Mouse (Mus musculus) urinary bladder, adult 2 months (tissue): ENCODE data around the gene Med15. TPM values are rescaled to one million over a fixed set of nuclear protein-coding genes. Genes with fewer than 3 reads are reported as not detected.
A peak's percentile ranks its signal among the peaks of the same experiment; 100 is the strongest.

Source experiments
- DNase-seq: peaks from one replicate; pipeline ENCODE4 v3.0.0; 2022; ENCODE audit warnings: low spot score
- polyA plus RNA-seq: library from polyadenylated mRNA; depleted of rRNA; stranded (reverse); fragments of >200 nt; gene quantifications from 2 replicates; pipeline ENCODE4 v1.2.3, GENCODE M21; 2012

The Med15 gene
- polyA plus RNA-seq, 1 experiment = 36.5 TPM

DNA sequence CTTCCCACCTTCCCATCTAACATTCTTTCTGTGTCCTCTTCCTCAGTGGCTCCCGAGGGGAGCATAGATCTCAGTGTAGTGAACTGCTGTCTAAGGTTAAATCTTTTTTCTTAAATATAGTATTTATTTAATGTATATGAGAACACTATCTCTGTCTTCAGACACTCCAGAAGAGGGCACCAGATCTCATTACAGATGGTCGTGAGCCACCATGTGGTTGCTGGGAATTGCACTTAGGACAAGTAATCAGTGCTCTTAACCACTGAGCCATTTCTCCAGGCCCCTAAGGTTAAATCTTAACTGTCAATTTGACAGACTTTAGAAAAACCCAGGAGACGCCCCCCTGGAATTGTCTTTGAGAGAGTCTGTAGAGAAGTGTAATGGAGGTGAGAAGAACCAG is 670 bp downstream of the Med15 start:
- DNase-seq = no peak

GRCm38 (mm10) chr16:17729974-17730373 is 2.7 kb downstream of the Med15 start:
- DNase-seq = no peak

DNA sequence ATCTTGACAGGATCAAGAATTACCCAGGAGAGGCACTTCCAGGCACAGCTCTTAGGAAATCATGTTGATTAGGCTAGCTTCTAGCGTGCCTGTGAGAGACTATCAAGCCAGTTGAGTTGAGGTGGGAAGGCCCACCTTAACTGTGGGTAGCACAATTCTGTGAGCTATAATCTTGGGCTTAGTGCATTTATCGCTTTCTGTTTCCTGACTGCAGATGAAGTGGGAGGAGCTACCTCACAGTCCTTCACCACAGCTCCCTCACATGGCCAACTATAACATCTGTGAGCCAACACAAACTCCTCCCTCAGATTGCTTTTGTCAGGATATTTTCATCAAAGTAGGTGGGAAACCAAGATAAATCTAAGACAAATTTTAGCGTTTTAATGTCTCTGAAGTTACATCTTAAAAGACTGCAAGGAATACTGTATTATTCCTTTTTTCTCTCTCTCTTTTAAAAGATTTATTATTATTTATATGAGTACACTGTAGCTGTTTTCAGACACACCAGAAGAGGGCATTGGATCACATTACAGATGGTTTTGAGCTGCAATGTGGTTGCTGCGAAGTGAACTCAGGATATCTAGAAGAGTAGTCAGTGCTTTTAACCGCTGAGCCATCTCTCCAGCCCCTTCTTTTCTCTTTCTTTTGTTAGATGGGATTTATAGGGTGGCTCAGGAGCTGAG is 5.4 kb downstream of the Med15 start:
- DNase-seq = no peak

GRCm38 (mm10) chr16:17724448-17724847 is 8.2 kb downstream of the Med15 start:
- DNase-seq = no peak

- no peak for DNase-seq
Observed at GRCm38 (mm10) chr16:17723325-17723626, 9.4 kb downstream of the Med15 start.

DNA sequence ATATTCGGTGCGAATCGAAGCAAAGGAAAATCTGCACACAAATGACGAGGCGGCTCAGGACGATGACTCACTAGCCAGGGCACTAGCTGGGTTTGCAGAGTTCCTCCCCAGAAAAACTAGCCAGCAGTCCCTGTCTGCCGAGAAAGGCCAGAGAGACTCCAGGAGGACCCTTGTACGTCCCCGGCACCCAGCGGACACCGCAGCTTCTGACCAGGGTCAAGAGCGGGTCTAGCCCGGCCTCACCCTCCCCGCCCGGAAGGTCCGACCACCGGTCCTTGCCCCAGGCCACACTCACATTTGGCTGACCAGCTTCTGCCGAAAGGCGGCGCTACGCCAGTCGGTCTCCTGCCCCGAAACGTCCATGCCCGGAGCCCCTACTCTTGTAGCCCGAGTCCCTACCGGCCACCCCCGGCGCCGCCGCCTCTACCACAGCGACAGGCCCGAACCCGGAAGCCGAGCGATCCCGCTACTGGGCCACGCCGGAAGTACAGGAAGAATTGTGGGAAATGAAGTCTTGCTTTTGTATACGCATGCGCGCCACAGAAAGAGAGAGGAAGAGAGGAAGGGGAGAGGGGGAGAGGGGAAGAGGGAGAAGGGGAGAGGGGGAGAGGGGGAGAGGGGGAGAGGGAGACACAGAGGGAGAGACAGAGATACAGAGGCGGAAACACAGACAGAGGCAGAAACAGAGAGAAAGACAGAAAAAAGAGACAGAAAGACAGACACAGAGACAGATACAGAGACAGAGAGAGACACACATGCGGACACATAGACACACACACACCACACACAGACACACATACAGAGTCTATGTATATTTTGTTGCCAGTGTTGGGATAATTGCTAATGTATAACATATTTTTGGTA is 10.0 kb downstream of the Med15 start:
- DNase-seq = peak; percentile 76

- no peak for DNase-seq
Observed at GRCm38 (mm10) chr16:17721822-17722460, 10.8 kb downstream of the Med15 start.

DNA sequence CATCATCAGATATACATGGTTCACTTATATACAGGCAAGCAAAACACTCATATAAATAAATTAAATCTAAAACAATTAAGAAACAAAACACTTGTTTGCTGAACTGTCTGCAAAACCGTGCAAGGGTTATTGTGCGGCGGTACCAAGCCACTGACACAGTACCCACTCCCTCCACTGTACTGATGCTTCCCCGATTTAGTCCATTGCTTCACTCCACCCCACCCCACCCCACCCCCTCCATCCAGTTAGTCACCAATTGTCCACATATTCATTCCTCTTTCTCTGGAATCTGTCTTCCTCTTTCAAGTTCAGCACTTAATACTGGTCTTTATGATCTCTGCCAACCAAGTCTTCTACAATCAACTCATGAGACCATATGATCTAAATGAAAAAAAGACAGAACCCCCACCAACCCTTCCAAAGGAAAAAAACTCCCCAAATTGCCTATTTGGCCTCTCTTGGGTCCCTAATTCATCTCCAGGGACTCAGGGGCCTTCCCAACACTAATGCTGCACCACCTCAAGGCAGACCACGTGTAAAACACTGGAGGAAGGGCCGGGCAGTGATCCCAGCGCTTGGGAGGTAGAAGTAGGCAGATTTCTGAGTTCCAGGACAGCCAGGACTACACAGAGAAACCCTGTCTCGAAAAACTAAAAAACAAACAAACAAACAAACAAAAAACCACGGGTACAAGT is 11.4 kb downstream of the Med15 start:
- no peak for DNase-seq

DNA sequence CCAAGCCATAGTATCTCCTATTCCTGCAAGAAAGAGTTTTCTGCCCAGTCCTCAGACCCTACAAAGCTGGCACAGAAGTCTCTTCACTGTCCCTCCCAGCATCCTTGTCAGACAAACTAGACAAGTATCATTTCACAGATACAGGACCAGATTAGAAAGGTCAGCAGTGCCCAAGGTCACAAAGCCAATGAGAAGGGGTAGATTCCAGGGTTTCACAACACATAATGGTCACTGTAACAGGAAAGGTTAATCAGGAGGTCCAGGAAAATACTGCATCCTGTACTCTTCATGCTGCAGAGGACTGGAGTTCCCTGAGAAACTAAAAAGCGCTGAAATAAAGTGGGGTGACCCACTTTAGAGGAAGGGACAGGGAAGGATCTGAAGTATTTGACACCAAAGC is 14.9 kb downstream of the Med15 start:
- no peak for DNase-seq

DNA sequence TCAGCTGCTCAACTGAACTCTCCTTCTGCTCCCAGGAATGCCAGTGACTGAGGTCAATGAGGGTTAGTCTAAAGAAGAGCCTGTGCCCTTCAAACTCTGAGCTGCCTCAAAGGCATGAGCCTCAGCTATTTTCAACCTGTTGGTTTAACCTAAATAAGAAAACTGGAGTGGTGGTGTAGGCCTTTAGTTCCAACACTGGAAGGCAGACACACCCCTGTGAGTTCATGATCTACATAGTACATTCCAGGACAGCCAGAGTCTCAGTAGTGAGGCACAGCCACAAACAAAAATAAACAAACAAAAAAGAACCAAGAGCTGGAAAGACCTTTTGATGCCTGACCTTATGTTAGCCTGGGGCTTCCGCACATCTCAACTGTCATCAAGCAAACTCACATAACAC is 25.1 kb downstream of the Med15 start:
- no peak for DNase-seq

- DNase-seq = no peak
Observed at GRCm38 (mm10) chr16:17701043-17701405, 31.7 kb downstream of the Med15 start.

DNA sequence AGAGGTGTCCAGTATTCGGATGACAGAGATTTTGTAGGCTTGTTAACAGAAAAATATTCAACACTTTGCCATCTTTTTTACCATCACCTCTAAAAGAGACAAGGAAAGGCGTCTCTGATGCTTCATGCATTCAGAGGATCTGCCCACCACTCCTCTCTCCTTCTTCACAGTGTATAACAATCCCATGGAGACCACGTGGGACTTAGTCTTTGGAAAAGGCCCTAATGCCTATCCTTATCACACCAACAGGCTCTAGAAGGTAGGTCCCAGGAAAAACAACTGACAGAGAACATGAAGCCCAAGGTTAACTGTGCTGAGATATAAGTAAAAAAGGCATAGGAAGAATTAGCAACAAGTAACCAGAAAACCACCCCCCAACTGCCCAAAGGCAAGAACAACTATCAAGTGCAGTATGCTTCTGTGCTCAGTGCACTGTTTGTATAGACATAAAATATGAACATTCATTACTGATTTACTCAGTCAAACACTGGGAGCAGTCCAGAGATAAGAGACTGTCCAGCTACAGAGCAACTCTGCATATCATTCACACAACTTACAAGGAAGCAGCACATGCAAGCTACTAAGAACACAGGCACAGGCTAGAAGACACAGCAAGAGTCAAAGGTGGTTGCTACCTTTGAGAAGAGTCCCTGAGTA is 32.2 kb downstream of the Med15 start:
- DNase-seq = no peak

- DNase-seq = no peak
Observed at GRCm38 (mm10) chr16:17694860-17695259, 37.8 kb downstream of the Med15 start.

DNA sequence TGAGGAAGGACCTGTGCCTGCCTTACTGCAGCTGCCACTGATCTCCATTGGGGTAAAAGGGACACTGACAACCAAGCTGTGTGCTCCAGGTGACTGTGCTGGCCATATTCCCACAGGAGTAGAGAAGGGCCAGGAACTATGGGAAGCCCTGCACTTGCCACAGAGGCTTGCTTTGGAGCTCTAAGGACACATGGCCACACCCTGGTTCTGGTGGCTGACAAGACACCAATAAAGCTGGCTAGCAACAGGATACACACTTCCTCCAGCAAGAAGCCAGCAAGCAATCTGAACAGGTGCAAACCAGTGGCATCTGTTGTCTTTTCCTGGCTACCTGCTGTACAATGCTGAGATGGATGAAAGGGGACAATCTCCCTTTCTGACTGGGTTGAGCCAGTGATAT is 62.8 kb downstream of the Med15 start:
- no peak for DNase-seq

DNA sequence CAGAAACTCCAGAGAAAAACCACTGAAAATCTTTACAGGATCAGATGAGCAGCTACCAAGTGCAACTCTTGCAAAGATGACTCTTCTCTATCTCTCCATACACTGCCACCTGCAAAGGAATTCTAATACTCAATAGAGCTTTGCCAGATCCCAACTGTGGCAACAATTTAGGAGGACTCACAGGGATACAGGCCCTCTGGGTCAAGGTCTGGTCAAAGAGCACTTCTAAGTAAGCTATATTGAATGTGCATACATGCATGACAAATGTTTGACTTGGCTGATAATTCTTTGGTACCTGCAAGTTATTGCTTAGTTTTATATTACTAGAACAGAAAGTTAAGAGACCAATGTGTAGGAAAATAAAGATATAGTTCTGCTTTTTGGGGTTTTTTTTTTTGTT is 67.1 kb downstream of the Med15 start:
- DNase-seq = no peak

GRCm38 (mm10) chr16:17656212-17656871 is 76.3 kb downstream of the Med15 start:
- no peak for DNase-seq

- no peak for DNase-seq
Observed at GRCm38 (mm10) chr16:17654188-17654795, 78.4 kb downstream of the Med15 start.

DNA sequence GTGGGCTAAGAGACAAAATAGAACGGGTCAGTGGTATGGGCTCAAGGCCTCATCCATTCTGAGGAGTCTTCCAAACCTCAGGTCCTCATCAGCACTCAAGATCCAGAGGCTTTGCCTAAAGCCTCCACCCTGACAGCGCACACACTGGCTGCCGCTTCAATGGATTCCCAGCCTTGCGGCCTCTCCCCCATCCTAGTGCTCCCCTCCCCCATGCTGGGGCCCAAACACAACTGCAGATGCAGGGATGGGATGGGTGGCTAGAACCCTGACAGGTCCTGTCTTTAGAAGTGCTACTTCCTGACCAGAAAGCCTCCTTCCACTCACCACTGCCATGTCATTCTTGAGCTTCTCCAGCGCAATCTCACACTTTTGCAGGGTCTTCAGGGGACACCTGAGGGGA is 79.1 kb downstream of the Med15 start:
- no peak for DNase-seq

DNA sequence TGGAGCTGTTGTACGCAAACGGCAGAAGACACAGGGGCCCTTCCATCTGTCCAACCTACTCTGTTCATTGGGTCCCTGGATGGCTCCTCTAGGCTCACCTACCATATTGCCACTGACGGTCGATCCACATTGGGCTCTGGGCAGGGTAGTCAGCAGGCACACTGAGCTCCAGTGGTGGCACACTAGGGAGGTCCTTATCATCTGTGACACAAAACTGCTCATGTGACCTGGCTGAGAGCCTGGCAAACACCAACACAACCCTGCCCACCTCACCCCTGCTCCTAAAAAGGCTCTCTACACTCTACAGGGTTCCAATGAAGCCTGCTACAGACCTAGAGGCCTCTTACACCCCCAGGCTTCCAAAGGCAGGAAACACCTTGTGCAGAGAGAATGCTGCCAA is 80.1 kb downstream of the Med15 start:
- DNase-seq = no peak

- DNase-seq = no peak
Observed at GRCm38 (mm10) chr16:17650711-17651110, 82.0 kb downstream of the Med15 start.
